Mouse (Mus musculus) monocyte, adult 5-6 weeks (primary cell): ENCODE results near the gene Atp5s. TPM values are rescaled to one million over a fixed set of nuclear protein-coding genes. Genes with fewer than 3 reads are reported as not detected.
A peak's percentile ranks its signal among the peaks of the same experiment; 100 is the strongest.

ENCODE experiments used
- ATAC-seq: fragments of 153-309, 156-312 bp; replicated peaks from 2 replicates; pipeline ENCODE4 v1.8.0; 2017; ENCODE audit warnings: mild to moderate bottlenecking; ENCODE audit not compliant: low TSS enrichment, insufficient number of reproducible peaks, severe bottlenecking, poor library complexity, low FRiP score
- total RNA-seq: library from RNA; stranded (forward); fragments of 200-1000, 200-491, 200-594 nt; gene quantifications from 3 replicates; pipeline ENCODE4 v1.2.3, GENCODE M21; 2017

Atp5s gene
- 1.1 to 11.9 TPM (median 5.0 TPM) in 3 replicates for total RNA-seq

DNA sequence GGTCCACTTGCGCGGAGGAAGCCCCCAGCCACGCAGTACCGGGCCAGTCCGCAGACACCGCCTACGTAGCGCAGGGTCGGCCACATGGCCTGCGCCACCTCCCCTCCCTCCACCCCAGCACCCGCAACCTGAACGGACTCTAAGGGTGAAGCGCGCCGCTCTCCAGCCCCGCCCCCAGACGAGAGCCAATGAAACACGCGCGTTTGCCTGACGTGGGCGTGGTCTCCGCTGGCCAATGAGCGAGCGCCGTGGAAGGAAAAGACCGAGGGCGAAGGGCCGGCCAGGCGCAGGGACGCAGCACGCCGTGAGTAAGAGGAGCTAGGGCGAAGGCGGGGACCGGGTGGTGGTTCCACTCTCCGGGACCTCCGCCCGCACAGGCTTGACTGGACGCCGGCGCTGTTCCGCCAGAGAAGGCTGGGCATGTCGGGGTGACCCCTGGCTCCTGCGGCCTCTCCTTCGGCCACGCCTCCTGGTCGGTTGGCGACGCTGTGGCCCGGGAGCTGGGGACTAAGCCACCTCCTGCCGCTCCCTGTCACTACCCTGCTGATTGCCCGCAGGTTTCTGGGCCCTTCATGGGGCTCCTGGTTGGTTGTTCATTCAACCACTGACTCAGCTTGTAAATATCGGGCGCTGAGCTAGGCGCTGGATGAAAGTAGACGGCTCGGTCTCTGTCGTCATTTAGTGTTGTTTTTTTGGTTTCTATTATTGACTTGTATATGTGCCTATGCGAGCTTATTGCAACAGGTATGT lies at the start of gene Atp5s, which contains the start of gene L2hgdh:
TSS of gene Atp5s (plus strand) at position 240 of the 750 bp plus-strand sequence.
TSS of gene L2hgdh (minus strand) at position 163 of the 750 bp plus-strand sequence.
- peak; percentile 99 for ATAC-seq

- ATAC-seq = no peak
These were observed 48.6 kb upstream of the Atp5s start for GRCm38 (mm10) chr12:69676157-69676556.

DNA sequence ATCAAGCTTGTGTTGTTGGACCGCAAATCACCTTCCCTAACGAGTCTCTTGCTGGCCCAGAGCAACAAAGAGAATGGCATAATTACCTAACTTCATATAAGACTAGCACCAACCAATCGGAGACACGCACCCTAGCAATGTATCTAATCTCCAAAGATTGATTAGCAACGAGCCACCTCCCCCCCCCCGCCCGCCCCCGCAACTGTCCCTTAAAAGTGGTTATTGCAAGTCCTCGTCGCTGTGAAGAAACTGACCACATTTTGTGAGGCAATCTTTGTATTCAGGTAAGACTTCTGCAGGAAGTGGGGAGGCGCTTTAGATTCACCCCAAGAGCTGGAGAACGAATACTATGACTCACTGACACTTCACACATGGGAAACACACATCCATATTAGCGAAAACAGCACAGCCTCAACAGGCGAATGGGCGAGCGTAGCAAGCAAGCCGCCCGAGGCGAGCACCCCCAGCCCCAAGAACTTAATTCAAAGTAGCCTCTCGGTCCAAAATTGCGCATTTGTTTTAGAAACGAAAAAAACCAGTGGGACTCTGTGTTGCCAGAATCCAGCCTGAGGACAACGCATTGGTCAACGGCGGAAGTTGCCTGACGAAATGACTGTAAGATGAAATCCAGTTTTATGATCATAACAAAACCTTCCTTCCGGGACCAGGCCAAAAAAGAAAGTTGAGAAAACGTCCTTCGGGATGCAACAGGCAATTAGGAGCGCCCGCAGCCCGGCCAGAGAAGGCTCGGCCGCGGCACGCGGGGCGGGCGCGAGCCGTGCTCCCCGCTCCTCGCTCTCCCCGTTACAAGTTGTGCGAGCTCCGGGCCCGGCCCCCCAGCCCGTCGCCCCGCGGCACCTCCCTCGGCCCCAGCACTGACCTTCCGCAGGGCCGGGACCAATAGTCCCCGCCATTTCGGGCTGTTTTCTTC lies 43.9 kb upstream of the Atp5s start:
- peak; percentile 62 for ATAC-seq

DNA sequence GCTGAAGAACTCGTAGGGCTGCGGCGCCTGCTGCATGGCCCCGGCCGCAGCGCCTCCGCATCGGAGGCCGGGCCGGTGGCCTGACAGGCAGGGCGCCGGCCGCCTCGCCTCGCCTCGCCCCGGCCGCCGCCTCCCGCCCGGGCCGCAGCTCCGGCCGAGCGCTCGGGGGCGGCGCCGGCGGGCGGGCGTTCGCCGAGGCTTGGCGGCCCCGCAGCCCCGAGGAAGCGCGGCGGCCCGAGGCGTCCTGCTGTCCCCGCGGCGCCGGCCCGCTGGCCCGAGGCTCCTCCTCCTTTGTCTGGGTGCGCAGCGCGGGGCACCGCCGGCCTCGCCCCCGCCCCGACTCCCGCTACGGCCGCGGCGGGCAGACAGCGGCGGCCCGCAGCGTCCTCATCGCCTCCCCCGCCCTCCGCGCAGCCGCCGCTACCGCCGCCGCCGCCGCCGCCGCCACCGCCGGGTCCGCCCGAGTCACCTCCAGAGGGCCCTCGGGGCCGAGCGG lies 43.1 kb upstream of the Atp5s start, which contains the start of gene Sos2:
TSS of gene Sos2 (minus strand) at position 287 of the 496 bp plus-strand sequence.
- ATAC-seq = no peak

- peak; percentile 20; the same call in 1 of the 2 replicates for ATAC-seq
These were observed 42.5 kb upstream of the Atp5s start for GRCm38 (mm10) chr12:69682065-69682787.

- no peak for ATAC-seq
These were observed 41.8 kb upstream of the Atp5s start for GRCm38 (mm10) chr12:69682788-69683419.

DNA sequence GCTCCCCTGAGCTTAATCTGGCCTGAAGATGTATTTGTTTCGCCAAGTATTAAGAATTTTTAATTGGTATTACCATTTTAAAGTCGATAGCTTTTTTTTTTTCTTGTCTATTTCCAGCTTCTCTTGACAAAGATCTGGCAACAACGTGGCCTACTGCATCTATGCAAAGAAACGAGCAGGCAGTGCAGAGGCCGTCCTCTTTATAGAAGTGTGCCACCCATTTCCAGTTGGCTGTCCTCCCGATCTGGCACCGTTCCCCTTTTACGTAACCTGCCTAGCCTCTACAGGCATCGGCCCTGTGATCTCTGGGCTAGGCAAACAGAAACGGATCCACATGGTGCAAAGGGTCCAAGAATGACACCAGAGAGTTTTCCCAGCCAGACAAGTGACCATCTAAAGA lies 41.2 kb upstream of the Atp5s start:
- ATAC-seq = peak; percentile 87

- no peak for ATAC-seq
These were observed 36.4 kb upstream of the Atp5s start for GRCm38 (mm10) chr12:69688368-69688767.

GRCm38 (mm10) chr12:69689094-69689493 lies 35.7 kb upstream of the Atp5s start:
- ATAC-seq = no peak

GRCm38 (mm10) chr12:69690714-69691113 lies 34.0 kb upstream of the Atp5s start:
- no peak for ATAC-seq

DNA sequence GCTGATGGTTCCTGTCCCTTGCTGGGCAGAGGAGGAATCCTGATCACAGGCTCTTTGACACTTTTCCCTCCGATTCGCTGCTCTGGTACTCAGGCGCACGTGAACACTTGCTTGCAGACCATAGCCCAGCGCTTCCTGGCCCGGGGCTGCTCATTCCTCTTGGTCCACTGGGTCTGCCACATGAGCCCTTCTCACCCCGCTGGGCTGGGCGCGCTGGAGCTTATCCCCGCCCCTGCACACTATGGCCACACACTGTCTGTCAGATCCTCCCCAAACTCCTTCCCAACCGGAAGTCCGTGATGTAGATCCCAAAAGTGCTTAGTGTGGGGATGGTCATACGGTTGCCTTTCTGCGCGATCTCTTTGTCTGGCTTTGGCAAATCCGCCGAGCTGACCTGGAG lies 31.3 kb upstream of the Atp5s start:
- ATAC-seq = no peak

DNA sequence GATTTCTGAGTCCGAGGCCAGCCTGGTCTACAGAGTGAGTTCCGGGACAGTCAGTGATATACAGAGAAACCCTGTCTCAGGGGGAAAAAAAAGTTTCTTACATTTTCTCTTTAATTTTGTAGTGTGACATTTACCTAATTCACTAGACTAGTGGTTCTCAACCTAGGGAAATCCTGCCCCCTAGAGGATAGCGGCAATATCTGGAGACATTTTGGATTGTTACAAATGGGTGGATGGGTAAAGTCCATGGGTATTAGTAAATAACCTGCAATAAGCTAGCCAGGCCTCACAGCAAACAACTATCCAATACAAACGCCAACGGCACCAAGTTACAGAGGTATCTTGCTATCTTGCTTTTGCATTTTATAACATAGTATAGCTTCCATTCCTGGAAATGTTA lies 28.0 kb upstream of the Atp5s start:
- peak; percentile 62; the same call in 1 of the 2 replicates for ATAC-seq

- ATAC-seq = no peak
These were observed 26.4 kb upstream of the Atp5s start for GRCm38 (mm10) chr12:69698352-69698751.

DNA sequence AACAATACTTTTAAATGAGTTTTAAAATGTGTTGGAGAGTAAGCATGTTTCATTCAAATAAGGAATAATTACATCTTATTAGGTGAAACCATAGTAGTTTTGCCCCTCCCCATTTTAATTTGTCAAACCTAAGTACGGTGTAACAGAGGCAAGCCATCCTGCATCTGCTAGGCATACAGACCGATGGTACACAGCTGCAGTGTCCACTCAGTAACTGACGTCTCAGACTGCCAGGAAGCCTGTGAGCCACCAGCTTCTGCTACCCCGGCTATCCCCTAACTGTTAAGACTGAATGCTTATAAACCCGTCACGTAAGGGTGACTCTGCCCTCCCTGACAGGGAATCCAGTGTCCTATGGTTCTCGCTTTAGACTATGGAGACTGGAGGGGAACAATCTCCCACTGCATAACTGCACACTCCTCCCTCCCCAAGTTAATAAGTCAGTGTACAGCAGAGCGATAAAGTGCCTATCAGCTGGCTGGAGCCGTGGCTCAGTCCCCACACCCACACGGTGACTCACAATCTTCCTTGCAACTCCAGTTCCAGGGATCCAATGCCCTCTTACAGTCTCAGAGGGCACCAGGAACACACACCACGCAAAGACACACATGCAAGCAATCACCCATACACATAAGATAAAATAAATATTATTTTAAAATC lies 19.8 kb upstream of the Atp5s start:
- ATAC-seq = no peak

GRCm38 (mm10) chr12:69713628-69714027 lies 11.1 kb upstream of the Atp5s start:
- ATAC-seq = no peak

- ATAC-seq = no peak
These were observed 1.9 kb upstream of the Atp5s start for GRCm38 (mm10) chr12:69722857-69723256.

- no peak for ATAC-seq
These were observed 1.4 kb upstream of the Atp5s start for GRCm38 (mm10) chr12:69723376-69723775.
